Mouse (Mus musculus) limb, embryonic 10.5 days (tissue): ENCODE data around the gene Commd4. TPM values are rescaled to one million over a fixed set of nuclear protein-coding genes. Genes with fewer than 3 reads are reported as not detected.

Experiments
- DNase-seq: peaks from one replicate; pipeline ENCODE4 v3.0.0-alpha.2; 2017; ENCODE audit warnings: low spot score
- H3K27ac ChIP-seq: fragments of 300-500 bp; sonication (generic); 2 replicates; pipeline ENCODE4 v1.5.1; 2016; ENCODE audit warnings: mild to moderate bottlenecking
- H3K27me3 ChIP-seq: fragments of 300-500 bp; sonication (generic); 2 replicates; pipeline ENCODE4 v1.6.1; 2016; ENCODE audit warnings: low read depth, mild to moderate bottlenecking; ENCODE audit not compliant: poor library complexity, severe bottlenecking
- H3K36me3 ChIP-seq: fragments of 300-500 bp; sonication (generic); 2 replicates; pipeline ENCODE4 v1.6.1; 2016; ENCODE audit warnings: mild to moderate bottlenecking, moderate library complexity
- H3K4me1 ChIP-seq: fragments of 300-500 bp; sonication (generic); 2 replicates; pipeline ENCODE4 v1.6.1; 2016
- H3K4me3 ChIP-seq: fragments of 300-500 bp; sonication (generic); 2 replicates; pipeline ENCODE4 v1.5.1; 2016; ENCODE audit warnings: mild to moderate bottlenecking, moderate library complexity
- H3K9me3 ChIP-seq: fragments of 300-500 bp; sonication (generic); replicated peaks from 2 replicates; pipeline ENCODE4 v1.6.1; 2016; ENCODE audit warnings: mild to moderate bottlenecking
- WGBS: fragments of 180-500 bp; shearing (Covaris S2); methylation state at CpG from one replicate; pipeline ENCODE4 v1.1.7; 2016; 5-methylcytosine and 5-hydroxymethylcytosine counted together
- polyA plus RNA-seq: library from polyadenylated mRNA; unstranded; fragments of >200 nt; fragmentation: Nextera tagmentation; extraction: Ambion mirVana; gene quantifications from 2 replicates; pipeline ENCODE4 v1.2.1, GENCODE M21; 2016

The Commd4 gene
- polyA plus RNA-seq, 1 experiment from 2014 or later, result 106 TPM

DNA sequence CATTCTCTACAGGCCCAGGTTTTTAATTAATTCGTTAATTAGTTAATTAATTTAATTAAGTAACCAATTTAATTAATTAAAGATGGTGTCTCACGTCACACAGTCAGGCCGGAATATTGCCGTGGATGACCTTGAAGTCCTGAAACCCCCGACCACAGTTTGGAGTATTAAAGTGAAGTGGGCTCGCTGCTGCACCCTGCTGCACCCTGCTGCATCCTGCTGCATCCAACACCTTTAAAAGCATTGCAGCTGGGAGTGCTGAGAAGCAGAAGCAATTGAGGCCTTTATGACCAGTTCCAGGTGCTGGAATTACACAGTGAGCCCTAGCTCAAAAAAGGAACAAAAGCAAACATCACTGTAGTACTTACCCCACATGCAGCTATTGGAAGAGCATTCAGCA lies 5.8 kb downstream of the Commd4 start:
- WGBS, result 54% methylated on average over 6 of the region's 6 CpGs
- peaks cover 18% of the 10 kb centered on the region for H3K4me1 ChIP-seq
- no peaks in the 10 kb centered on the region for H3K27me3 ChIP-seq
- no peaks in the 10 kb centered on the region for H3K9me3 ChIP-seq
- no peak overlapping the region for H3K27ac ChIP-seq
- H3K36me3 ChIP-seq, result peaks cover 13% of the 10 kb centered on the region; the same call in 1 of the 2 replicates
- no peak for DNase-seq
- no peak overlapping the region for H3K4me3 ChIP-seq

DNA sequence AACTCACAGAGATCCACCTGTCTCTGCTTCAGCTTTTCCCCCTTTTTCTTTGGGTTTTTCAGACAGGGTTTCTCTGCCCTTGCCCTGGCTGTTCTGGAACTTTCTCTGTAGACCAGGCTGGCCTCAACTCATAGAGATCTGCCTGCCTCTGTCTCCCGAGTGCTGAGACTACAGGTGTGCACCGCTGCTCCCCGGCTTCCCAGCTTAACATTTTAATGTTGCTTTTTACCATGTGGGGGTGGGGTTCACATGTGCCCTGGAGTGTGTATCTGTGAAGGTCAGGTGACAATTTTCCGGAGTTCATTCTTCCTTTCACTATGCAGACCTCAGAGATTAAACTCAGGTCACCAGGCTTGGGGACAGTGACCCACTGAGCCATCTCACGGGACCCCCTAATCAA lies 7.9 kb downstream of the Commd4 start:
- DNase-seq, result no peak
- peaks cover 6% of the 10 kb centered on the region; the same call in 1 of the 2 replicates for H3K36me3 ChIP-seq
- H3K4me1 ChIP-seq, result peaks cover 19% of the 10 kb centered on the region
- H3K27me3 ChIP-seq, result no peaks in the 10 kb centered on the region
- H3K4me3 ChIP-seq, result no peak overlapping the region
- no peaks in the 10 kb centered on the region for H3K9me3 ChIP-seq
- H3K27ac ChIP-seq, result no peak overlapping the region
- WGBS, result 86% methylated on average over 5 of the region's 5 CpGs

DNA sequence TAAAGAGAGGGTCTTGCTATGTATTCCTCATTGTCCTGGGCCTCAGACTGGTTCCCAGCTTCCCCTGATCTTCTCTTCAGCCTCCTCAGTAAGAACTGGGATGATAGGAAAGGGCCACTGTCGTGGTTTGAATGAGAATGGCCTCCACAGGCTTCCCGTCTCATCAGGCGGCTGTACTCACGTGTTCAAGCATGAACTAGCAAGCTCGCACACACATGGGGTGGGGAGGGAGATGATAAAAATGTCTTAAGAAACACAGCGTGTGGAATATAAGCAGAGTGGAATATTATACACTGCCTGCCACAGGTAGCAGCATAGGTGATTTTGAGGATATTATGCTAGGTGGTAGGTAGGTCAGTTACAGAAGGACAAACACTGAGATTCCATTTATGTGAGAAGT lies 9.1 kb downstream of the Commd4 start:
- peak overlapping the region; percentile 83; the same call in 1 of the 2 replicates for H3K27ac ChIP-seq
- H3K4me3 ChIP-seq, result peak overlapping the region; percentile 64
- whole genome bisulfite sequencing, result 80% methylated on average over 6 of the region's 6 CpGs
- H3K36me3 ChIP-seq, result 0 out of 2 replicates have a peak, but pooled peaks cover 2% of the 10 kb centered on the region
- H3K9me3 ChIP-seq, result no peaks in the 10 kb centered on the region
- H3K27me3 ChIP-seq, result no peaks in the 10 kb centered on the region
- no peak for DNase-seq
- H3K4me1 ChIP-seq, result peaks cover 19% of the 10 kb centered on the region

DNA sequence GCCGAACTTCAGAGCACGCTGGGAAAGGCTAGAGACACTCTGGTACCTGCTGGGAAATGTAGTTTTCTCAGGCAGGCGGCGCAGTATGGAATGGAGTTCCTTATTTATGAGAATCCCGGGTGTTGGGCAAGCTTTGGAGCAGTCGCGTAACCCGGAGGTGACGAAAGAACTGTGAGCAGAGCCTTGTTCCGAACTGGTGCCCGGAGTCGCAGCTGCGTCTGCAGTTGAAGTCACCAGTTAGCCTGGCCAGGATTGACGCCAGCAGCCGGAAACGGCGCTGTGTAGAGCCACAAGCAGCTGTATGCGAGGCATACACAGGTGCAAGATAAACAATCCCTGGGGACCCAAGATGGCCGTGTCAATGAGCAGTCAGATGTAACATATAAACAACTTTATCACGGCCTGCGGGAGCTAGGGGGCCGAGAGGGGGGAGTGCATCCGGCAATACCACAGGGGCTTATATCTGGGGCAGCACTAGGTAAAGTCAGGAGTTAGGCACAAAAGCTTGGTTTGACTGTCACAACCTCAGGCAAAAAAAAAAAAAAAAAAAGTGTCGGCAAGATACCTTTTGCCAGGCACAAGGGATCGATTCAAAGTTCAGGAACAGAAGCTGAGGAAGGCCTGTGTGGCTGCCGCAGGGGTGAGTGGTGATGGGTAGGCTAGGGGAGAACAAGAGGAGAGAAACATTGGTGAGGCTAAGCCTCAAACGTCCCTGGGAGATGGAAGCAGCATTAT lies 9.8 kb downstream of the Commd4 start, which contains the start of gene Neil1:
TSS of gene Neil1 (minus strand) at position 162 of the 735 bp plus-strand sequence.
- DNase-seq, result peak; percentile 82
- H3K4me3 ChIP-seq, result peak within 1 kb of the TSS; percentile 64
- H3K4me1 ChIP-seq, result peaks cover 19% of the 10 kb centered on the region
- peaks cover 8% of the 10 kb centered on the region for H3K36me3 ChIP-seq
- H3K27ac ChIP-seq, result peak within 1 kb of the TSS; percentile 83
- no peaks in the 10 kb centered on the region for H3K27me3 ChIP-seq
- H3K9me3 ChIP-seq, result no peaks in the 10 kb centered on the region
- 2% methylated on average over 27 of the region's 27 CpGs for WGBS

DNA sequence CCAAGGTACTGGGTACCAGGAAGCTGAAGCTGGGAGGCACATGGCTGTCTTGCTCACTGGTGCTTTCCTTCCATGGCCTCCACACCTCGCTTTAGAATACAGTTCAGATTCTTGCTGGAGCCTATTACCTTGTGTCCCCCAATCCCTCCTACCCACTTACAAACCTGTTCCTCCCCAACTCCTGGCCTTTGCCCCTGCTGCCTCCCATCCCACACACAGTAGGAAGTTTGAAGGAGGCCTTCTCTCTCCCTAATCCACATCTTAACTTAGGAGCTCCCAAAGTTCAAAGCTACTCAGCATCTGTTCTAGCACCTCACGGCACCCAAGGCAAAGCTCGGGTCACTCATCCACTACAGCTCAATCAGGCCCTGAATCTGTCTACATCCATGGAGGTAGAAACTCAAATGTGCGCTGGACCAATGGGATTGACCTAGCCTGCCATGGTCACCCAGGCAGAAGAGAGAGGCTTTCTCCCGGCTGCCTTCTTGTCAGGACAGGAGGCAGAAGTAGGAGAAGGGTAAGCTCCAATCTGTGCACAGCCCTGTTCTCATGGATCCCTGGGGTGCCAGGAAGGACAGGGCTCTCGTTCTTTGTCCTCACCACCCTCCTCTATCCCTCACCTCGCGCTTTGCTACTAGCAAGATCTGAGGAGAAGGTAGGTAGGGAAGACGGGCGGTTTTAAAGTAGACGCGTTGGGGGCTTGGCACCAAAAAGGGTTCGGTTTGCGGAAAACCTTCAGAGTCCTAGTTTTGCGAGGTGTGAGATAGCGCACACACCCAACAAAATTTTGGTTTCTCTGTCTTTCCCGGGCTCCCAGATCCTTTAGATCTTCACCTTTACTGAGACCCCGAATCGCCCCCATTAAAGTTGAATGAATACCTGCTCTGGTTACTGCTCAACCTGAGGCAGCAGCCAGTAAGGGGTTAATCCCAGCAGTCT lies 10.7 kb downstream of the Commd4 start:
- no peak for DNase-seq
- Histone ChIP-seq H3K27ac (peak overlapping the region; percentile 83), H3K4me1 (peaks cover 19% of the 10 kb centered on the region), H3K36me3 (peaks cover 17% of the 10 kb centered on the region), H3K27me3 (no peaks in the 10 kb centered on the region), H3K4me3 (peak overlapping the region; percentile 64), H3K9me3 (no peaks in the 10 kb centered on the region)
- 8% methylated on average over 19 of the region's 19 CpGs for WGBS

DNA sequence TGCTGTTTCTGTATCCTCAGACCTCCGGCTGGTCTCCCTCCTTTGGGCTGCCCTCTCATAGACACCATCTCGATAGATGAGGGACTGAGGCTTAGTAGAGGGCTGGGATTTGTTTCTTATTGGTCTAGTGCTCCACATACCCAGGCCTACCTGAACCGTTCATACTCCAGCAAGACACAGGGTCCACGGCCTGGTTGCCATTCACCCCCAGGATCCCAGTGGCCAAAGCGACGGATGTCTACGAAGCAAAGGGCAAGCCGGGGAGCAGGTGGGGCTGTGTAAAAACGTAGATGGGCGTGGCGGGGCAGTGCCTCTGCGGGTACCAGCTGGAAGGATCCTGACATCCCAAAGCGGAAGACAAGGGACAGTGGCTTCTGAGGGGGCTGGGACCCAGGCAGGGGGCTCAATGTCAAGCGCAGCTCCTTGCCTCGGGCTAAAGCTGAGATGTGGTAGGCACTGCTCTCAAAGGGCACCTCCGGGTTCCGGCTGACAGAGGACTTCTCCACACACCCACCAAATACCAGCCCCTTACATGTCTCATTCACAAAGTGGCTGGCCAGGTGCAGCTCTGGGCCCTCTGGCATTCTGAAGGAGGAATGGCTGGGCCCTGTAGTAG lies 11.6 kb downstream of the Commd4 start:
- no peaks in the 10 kb centered on the region for H3K27me3 ChIP-seq
- H3K4me3 ChIP-seq, result no peak overlapping the region
- WGBS, result 90% methylated on average over 17 of the region's 17 CpGs
- H3K36me3 ChIP-seq, result peaks cover 26% of the 10 kb centered on the region
- H3K9me3 ChIP-seq, result no peaks in the 10 kb centered on the region
- DNase-seq, result no peak
- H3K27ac ChIP-seq, result no peak overlapping the region
- H3K4me1 ChIP-seq, result peaks cover 19% of the 10 kb centered on the region

DNA sequence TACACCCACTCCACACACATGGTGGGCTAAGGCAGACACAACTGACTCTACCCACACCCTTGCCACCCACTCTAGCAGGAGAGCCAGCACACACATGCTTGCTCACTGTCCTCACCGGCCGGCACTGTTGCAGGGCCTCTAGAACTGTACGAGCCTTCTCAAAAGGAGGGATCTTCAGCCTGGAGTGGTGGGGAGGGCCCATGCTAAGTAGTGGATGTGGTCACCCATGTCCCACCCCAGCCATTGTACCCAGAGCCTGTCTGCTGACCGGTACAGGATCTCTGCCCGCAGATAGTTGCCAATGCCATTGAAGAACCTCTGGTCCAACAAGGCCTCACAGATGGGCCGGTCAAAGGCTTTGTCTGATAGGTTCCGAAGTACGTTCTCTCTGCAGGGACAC lies 13.3 kb downstream of the Commd4 start:
- H3K36me3 ChIP-seq, result peaks cover 43% of the 10 kb centered on the region
- H3K9me3 ChIP-seq, result no peaks in the 10 kb centered on the region
- 93% methylated on average over 8 of the region's 8 CpGs for WGBS
- H3K4me3 ChIP-seq, result no peak overlapping the region
- DNase-seq, result no peak
- no peak overlapping the region for H3K27ac ChIP-seq
- H3K27me3 ChIP-seq, result no peaks in the 10 kb centered on the region
- H3K4me1 ChIP-seq, result peaks cover 19% of the 10 kb centered on the region

DNA sequence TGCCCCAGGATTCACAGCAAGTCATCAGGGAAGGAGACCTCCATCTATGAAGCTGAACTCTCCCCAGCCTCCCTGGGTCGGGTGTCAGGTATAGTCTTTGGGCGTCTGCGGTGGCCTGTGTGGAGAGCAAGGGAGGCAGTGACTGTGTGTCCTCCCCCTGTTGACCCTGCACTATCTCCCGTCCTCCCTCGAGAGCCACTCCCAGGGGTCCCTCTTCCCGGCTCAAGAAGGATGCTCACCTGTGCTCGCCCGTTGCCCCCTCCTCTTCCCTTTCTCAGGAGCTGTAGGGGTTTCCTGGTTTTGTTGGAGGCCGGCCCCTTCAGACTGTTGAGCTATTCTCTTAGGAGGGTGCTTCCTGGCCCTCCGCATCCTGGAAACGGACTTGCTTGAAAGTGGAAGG lies 14.9 kb downstream of the Commd4 start:
- H3K4me1 ChIP-seq, result peaks cover 12% of the 10 kb centered on the region
- no peak for DNase-seq
- H3K4me3 ChIP-seq, result no peak overlapping the region
- H3K9me3 ChIP-seq, result no peaks in the 10 kb centered on the region
- H3K27ac ChIP-seq, result no peak overlapping the region
- no peaks in the 10 kb centered on the region for H3K27me3 ChIP-seq
- H3K36me3 ChIP-seq, result peaks cover 59% of the 10 kb centered on the region
- WGBS, result 87% methylated on average over 11 of the region's 11 CpGs

DNA sequence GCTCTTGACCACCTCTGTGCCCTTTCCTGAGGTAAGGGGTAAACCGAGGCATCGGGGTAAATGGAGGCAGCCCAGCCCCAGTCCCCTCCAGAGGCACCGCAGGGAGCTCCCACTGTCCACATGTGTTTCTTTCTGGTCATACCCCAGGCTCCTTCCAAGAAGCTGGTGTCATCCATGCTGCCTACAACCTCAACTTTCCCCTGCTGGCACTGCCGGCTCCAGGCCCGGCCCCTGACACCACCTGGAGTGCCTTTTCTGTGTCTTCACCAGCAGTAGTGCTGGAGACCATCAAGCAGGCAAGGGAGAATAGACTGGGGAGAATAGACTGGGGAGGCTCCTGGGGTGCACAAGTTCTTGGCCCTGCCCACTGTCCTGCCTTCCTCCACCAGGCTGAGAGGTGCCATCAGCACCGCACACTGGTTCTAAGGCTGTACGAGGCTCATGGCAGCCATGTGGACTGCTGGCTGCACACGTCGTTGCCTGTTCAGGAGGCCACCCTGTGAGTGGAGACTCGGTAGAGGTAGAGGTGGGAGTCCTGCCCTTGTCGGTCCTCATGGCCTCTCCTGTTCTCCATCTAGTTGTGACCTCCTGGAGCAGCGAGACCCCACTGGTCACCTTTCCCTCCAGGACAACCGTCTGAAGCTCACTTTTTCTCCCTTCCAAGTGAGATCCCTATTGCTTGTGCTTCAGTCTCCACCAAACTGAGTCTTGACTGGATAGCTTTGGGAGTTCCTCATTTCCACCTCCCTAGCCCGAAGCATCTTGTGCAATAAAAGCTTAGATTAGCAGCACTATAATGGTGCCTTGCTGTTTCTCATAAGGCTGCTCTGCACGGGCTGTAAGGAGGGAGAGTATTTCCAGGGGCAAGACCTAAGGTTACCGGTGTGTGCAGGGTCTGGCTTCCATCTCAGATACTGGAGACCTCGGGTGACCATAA lies 16.4 kb downstream of the Commd4 start:
- WGBS, result 91% methylated on average over 17 of the region's 17 CpGs
- Histone ChIP-seq H3K27ac (no peak overlapping the region), H3K27me3 (no peaks in the 10 kb centered on the region), H3K4me1 (peaks cover 2% of the 10 kb centered on the region; the same call in 1 of the 2 replicates), H3K36me3 (peaks cover 74% of the 10 kb centered on the region), H3K9me3 (no peaks in the 10 kb centered on the region), H3K4me3 (no peak overlapping the region)
- no peak for DNase-seq

DNA sequence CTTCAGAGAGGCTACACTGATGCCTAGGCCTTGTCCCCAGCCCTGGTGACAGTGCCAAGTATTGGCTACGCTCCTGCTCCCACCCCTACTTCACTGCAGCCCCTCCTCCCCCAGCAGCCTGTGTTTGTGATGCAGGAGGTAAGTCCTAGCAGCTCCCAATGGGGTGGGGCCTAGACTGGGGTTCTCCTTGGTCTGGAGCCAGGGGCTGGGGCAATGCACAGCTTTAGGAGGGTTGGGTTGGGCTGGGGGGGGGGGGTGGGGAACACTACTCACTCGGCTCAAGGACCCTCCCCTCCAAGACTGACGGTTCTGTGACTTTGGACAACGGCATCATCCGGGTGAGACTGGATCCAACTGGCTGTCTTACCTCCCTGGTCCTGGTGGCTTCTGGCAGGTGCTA lies 18.6 kb downstream of the Commd4 start:
- no peaks in the 10 kb centered on the region for H3K4me1 ChIP-seq
- H3K36me3 ChIP-seq, result peaks cover 94% of the 10 kb centered on the region
- no peak overlapping the region for H3K4me3 ChIP-seq
- DNase-seq, result no peak
- 92% methylated on average over 5 of the region's 5 CpGs for WGBS
- no peaks in the 10 kb centered on the region for H3K9me3 ChIP-seq
- H3K27me3 ChIP-seq, result no peaks in the 10 kb centered on the region
- no peak overlapping the region for H3K27ac ChIP-seq

DNA sequence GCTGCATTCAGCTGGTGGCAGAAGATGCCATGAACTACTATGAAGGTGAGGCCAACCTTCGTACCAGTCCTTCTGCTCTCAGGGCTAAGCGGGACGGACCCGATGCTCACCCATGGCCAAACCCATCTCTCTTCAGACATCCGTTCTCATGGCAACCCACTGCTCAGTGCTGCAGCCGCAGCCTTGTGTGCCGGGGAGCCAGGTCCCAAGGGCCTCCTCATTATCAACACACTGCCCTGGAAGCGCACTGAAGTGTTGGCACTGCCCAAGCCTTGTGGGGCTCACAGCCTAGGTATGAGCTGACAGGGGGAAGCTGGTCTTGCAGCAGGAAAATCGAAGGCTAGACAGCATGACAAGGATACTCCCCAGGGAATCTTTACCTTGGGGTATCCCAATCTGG lies 19.0 kb downstream of the Commd4 start:
- Histone ChIP-seq H3K9me3 (no peaks in the 10 kb centered on the region), H3K4me3 (no peak overlapping the region), H3K27ac (no peak overlapping the region), H3K4me1 (no peaks in the 10 kb centered on the region), H3K36me3 (peaks cover 97% of the 10 kb centered on the region), H3K27me3 (no peaks in the 10 kb centered on the region)
- 93% methylated on average over 9 of the region's 9 CpGs for WGBS
- DNase-seq, result no peak

DNA sequence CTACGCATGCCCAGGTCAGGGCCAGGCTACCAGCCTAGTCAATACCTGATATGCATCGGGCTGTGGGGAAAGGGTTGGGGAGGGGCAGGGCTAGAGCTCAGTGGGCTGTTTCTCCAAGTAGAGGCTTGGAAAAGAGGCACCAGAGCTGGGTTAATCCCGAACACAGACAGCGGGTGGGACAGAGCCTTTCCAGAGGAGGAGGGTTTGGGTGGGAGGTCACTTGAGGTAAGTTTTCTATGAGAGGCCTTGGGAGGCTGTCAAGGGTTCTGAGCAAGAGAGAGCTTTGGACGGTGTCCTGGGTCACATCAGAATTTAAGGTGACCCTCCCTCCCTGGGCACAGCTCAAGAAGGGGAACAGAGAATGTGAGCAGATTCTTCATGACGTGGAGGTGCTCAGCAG lies 19.6 kb downstream of the Commd4 start:
- Histone ChIP-seq H3K4me3 (no peak overlapping the region), H3K4me1 (no peaks in the 10 kb centered on the region), H3K27me3 (no peaks in the 10 kb centered on the region), H3K9me3 (no peaks in the 10 kb centered on the region), H3K36me3 (peaks cover 93% of the 10 kb centered on the region), H3K27ac (no peak overlapping the region)
- 94% methylated on average over 6 of the region's 6 CpGs for WGBS
- no peak for DNase-seq
